Mouse (Mus musculus): ENCODE measurements at regions not wholly inside any gene's neighbourhood (a gene's known extent, or its start where the extent isn't known, plus 50 kb on each side); places are given as distances from the start of the nearest gene placed in this dataset.

DNA sequence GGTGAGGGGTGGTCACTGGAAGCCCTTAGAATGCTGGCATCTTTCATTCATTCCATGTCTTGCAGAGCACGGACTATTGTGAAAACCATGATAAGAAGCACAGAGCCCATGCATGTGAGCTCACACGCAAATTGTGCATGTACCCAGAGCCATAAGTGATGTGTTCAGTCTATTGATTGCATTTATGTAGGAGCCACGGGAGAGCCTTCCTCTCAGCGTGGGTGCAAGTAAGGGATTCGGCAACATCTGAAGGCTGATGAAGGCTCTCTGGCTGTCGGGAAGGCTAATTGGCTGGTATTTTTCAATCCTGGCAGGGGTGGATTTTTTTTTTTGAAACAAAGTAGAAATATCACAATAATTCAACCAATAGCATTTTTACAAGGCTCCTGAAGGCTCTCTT is 150.5 kb downstream of the Sox11 start:
- H3K4me1 ChIP-seq (ENCODE audit: control insufficient read depth, insufficient read depth, low read depth, low read length): no peaks in the 10 kb centered on the region
- H3K27ac ChIP-seq (ENCODE audit: low read depth, low read length): no peak overlapping the region
- H3K9ac ChIP-seq (ENCODE audit: low read depth, low read length): no peak overlapping the region
- no peaks in the 10 kb centered on the region for H3K36me3 ChIP-seq (ENCODE audit: control insufficient read depth, insufficient read depth, low read length)
- WGBS: 71% methylated on average over 6 of the region's 6 CpGs
- H3K9me3 ChIP-seq (ENCODE audit: control insufficient read depth, low read length): no peaks in the 10 kb centered on the region
- no peak for ATAC-seq
- H3K4me2 ChIP-seq (ENCODE audit: low read length): no peak overlapping the region
- H3K4me3 ChIP-seq (ENCODE audit: low read length): no peak overlapping the region
- H3K27me3 ChIP-seq (replicated peaks; ENCODE audit: control insufficient read depth, insufficient read depth, low read length): no peaks in the 10 kb centered on the region

DNA sequence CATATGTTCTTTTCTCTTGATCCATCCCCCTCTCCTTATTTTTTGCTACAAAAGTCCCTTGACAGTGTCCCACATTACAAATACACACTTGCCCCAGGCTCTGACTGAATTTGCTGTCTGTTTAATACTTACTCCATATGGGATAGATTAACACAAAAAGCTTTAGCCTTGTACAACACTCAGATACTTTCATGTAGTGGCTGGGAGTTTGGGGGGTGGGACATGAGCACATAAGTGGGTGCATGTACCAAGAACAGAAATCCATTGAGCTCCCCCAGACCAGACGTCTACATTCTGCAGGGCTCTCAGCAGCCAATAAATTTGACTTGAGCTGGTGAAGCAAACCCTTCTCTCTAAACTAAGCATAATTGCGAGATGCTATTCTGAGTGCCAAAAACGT is 154.9 kb downstream of the Sox11 start:
- Histone ChIP-seq H3K27ac (ENCODE audit: low read depth, low read length) (no peak overlapping the region), H3K4me1 (ENCODE audit: control insufficient read depth, insufficient read depth, low read depth, low read length) (peaks cover 8% of the 10 kb centered on the region), H3K9ac (ENCODE audit: low read depth, low read length) (no peak overlapping the region), H3K36me3 (ENCODE audit: control insufficient read depth, insufficient read depth, low read length) (no peaks in the 10 kb centered on the region), H3K27me3 (replicated peaks; ENCODE audit: control insufficient read depth, insufficient read depth, low read length) (no peaks in the 10 kb centered on the region), H3K4me2 (ENCODE audit: low read length) (no peak overlapping the region), H3K4me3 (ENCODE audit: low read length) (no peak overlapping the region), H3K9me3 (ENCODE audit: control insufficient read depth, low read length) (no peaks in the 10 kb centered on the region)
- 71% methylated on average over 3 of the region's 3 CpGs for WGBS
- ATAC-seq: no peak

- Histone ChIP-seq H3K27me3 (replicated peaks; ENCODE audit: control insufficient read depth, insufficient read depth, low read length) (no peaks in the 10 kb centered on the region), H3K4me3 (ENCODE audit: low read length) (no peak overlapping the region), H3K9ac (ENCODE audit: low read depth, low read length) (no peak overlapping the region), H3K36me3 (ENCODE audit: control insufficient read depth, insufficient read depth, low read length) (no peaks in the 10 kb centered on the region), H3K9me3 (ENCODE audit: control insufficient read depth, low read length) (peaks cover 2% of the 10 kb centered on the region), H3K4me1 (ENCODE audit: control insufficient read depth, insufficient read depth, low read depth, low read length) (peaks cover 9% of the 10 kb centered on the region), H3K27ac (ENCODE audit: low read depth, low read length) (no peak overlapping the region), H3K4me2 (ENCODE audit: low read length) (no peak overlapping the region)
- ATAC-seq: peak; percentile 61
- 43% methylated on average over 5 of the region's 5 CpGs for WGBS
These were observed 159.7 kb downstream of the Sox11 start for GRCm38 (mm10) chr12:27182397-27183375.

GRCm38 (mm10) chr12:27173561-27173960 is 168.8 kb downstream of the Sox11 start:
- Histone ChIP-seq H3K9me3 (ENCODE audit: control insufficient read depth, low read length) (peaks cover 2% of the 10 kb centered on the region), H3K9ac (ENCODE audit: low read depth, low read length) (no peak overlapping the region), H3K27me3 (replicated peaks; ENCODE audit: control insufficient read depth, insufficient read depth, low read length) (no peaks in the 10 kb centered on the region), H3K36me3 (ENCODE audit: control insufficient read depth, insufficient read depth, low read length) (no peaks in the 10 kb centered on the region), H3K4me3 (ENCODE audit: low read length) (no peak overlapping the region), H3K4me1 (ENCODE audit: control insufficient read depth, insufficient read depth, low read depth, low read length) (no peaks in the 10 kb centered on the region), H3K27ac (ENCODE audit: low read depth, low read length) (no peak overlapping the region), H3K4me2 (ENCODE audit: low read length) (no peak overlapping the region)
- no peak for ATAC-seq
- WGBS: 88% methylated on average over 4 of the region's 4 CpGs

GRCm38 (mm10) chr12:27173151-27173550 is 169.2 kb downstream of the Sox11 start:
- ATAC-seq: no peak
- H3K9me3 ChIP-seq (ENCODE audit: control insufficient read depth, low read length): peaks cover 2% of the 10 kb centered on the region
- WGBS: 80% methylated on average over 4 of the region's 4 CpGs

DNA sequence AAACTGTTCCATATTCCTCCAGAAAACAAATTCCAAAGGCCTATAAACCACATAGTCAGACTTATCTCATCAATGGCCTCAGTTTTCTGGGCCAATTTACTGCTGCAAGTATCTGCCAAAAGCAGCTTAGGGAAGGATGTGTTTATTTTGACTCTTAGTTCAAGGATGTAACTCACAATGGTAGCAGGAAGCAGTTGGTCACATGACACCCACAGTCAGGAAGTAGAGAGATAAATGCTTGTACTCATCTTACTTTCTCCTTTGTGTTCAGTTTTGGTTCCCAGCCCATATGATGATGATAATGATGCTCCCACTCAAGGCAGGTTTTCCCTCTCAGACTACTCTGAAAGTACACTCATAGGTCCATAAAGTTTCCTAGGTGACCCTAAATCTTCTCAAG is 170.8 kb downstream of the Sox11 start:
- Histone ChIP-seq H3K4me2 (ENCODE audit: low read length) (no peak overlapping the region), H3K36me3 (ENCODE audit: control insufficient read depth, insufficient read depth, low read length) (no peaks in the 10 kb centered on the region), H3K4me3 (ENCODE audit: low read length) (no peak overlapping the region), H3K9ac (ENCODE audit: low read depth, low read length) (no peak overlapping the region), H3K27me3 (replicated peaks; ENCODE audit: control insufficient read depth, insufficient read depth, low read length) (no peaks in the 10 kb centered on the region), H3K4me1 (ENCODE audit: control insufficient read depth, insufficient read depth, low read depth, low read length) (no peaks in the 10 kb centered on the region), H3K27ac (ENCODE audit: low read depth, low read length) (no peak overlapping the region), H3K9me3 (ENCODE audit: control insufficient read depth, low read length) (no peaks in the 10 kb centered on the region)
- ATAC-seq: no peak

More at GRCm38 (mm10) chr12:27173151-27173550, 169.2 kb downstream of the Sox11 start:
- H3K9ac ChIP-seq (ENCODE audit: low read depth, low read length): no peak overlapping the region
- no peaks in the 10 kb centered on the region for H3K36me3 ChIP-seq (ENCODE audit: control insufficient read depth, insufficient read depth, low read length)
- H3K4me3 ChIP-seq (ENCODE audit: low read length): no peak overlapping the region
- no peaks in the 10 kb centered on the region for H3K4me1 ChIP-seq (ENCODE audit: control insufficient read depth, insufficient read depth, low read depth, low read length)
- no peak overlapping the region for H3K4me2 ChIP-seq (ENCODE audit: low read length)
- H3K27me3 ChIP-seq (replicated peaks; ENCODE audit: control insufficient read depth, insufficient read depth, low read length): no peaks in the 10 kb centered on the region
- no peak overlapping the region for H3K27ac ChIP-seq (ENCODE audit: low read depth, low read length)

DNA sequence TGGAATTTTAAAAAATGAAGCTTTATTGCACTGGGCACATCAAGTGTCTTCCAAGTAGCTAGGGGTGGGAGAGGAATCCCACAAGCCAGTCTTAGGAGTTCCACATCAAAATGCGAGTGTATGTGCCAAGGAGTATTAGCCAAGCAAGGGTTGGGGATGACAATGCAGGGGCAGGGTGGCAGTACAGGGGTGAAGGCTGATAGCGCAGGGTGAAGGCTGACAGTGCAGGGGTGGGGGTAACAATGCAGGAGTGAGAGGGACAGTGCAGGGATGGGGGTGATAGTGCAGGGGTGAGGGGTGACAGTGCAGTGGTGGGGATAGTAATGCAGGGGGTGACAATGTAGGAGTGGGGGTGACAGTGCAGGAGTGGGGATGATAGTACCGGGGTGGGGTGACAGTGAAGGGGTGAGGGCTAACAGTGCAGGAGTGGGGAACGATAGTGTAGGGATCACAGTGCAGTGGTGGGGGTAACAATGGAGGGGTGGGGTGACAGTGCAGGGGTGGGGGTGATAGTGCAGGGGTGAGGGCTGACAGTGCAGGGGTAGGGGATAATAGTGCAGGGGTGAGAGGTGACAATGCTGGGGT is 177.4 kb downstream of the Sox11 start:
- Histone ChIP-seq H3K4me1 (ENCODE audit: control insufficient read depth, insufficient read depth, low read depth, low read length) (no peaks in the 10 kb centered on the region; the same call in 1 of the 2 replicates), H3K27ac (ENCODE audit: low read depth, low read length) (no peak overlapping the region), H3K9me3 (ENCODE audit: control insufficient read depth, low read length) (no peaks in the 10 kb centered on the region), H3K36me3 (ENCODE audit: control insufficient read depth, insufficient read depth, low read length) (no peaks in the 10 kb centered on the region), H3K4me3 (ENCODE audit: low read length) (no peak overlapping the region), H3K4me2 (ENCODE audit: low read length) (no peak overlapping the region), H3K9ac (ENCODE audit: low read depth, low read length) (no peak overlapping the region), H3K27me3 (replicated peaks; ENCODE audit: control insufficient read depth, insufficient read depth, low read length) (no peaks in the 10 kb centered on the region)
- 90% methylated on average over 4 of the region's 4 CpGs for WGBS
- ATAC-seq: 0 out of 2 replicates have a peak, but pooled peaks have one; percentile 30

DNA sequence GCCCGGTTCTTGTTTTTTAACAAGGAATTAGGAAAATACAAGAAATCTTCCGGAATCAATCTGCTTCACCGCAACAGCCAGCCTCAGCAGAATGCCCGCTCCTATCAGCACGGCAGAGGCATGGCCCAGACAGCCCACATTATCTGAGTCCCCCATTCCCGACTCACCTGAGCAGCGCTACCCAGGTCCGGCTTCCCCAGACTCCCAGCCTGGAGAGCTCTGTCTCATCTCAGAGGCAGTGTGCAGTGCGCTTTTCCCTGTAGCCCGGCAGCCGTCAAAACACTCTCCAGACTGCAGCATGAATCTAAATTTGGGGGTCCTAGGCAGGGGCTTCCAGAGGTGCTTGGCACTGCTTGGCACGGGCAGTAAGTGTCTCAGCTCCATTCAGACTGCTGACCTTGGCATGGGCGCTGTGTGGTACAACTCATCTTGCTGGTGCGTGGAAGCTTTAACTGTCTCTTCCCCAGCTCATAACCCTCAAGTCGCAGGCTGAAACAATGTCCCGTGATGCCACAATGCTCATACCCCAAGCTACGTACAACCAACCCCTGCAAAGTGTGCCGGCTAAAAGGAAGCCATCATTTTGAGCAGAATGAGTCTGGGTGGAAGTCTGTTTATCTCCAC is 182.2 kb downstream of the Sox11 start:
- peak; percentile 60; the same call in 1 of the 2 replicates for ATAC-seq
- 68% methylated on average over 18 of the region's 18 CpGs for WGBS
- Histone ChIP-seq H3K4me3 (ENCODE audit: low read length) (peak overlapping the region; percentile 27), H3K9ac (ENCODE audit: low read depth, low read length) (peak overlapping the region; percentile 36), H3K9me3 (ENCODE audit: control insufficient read depth, low read length) (no peaks in the 10 kb centered on the region), H3K36me3 (ENCODE audit: control insufficient read depth, insufficient read depth, low read length) (no peaks in the 10 kb centered on the region), H3K27me3 (replicated peaks; ENCODE audit: control insufficient read depth, insufficient read depth, low read length) (no peaks in the 10 kb centered on the region), H3K27ac (ENCODE audit: low read depth, low read length) (peak overlapping the region; percentile 0; the same call in 1 of the 2 replicates), H3K4me2 (ENCODE audit: low read length) (peak overlapping the region; percentile 37), H3K4me1 (ENCODE audit: control insufficient read depth, insufficient read depth, low read depth, low read length) (peaks cover 9% of the 10 kb centered on the region)

Measured in hindbrain, embryonic 16.5 days (tissue).